In the genomic region with DNA sequence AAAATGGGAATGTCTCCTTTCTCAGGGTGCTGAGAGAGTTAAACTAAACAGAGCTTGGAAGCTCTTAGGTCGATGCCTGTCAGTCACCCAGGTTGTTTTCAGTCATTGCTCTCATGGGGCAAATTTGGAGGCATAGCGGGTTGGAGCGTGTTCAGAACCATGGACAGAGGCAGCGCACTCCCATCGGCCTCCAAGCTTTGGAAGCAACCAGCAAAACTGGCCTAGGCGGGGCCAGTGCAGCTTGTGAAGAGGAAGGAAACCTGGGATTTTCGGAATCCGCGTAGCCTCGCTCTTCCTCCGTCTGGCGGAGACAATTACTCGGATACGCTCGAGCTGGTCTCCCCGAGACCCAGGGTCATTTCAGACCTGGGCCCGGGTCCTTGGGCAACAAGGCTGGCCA, we compare ENCODE assay signal across 8 mouse cellular contexts.
DNase-seq lines count a peak whose midpoint lies in the region; ATAC-seq lines count a peak whose summit lies in the region.

No protein-coding gene starts in this region.

- no peak overlapping the region for H3K27ac ChIP-seq in lung, embryonic 15.5 days

- peak; percentile 6 for DNase-seq in gastrocnemius, adult 18-20 months (ENCODE audit: low spot score)
- DNase-seq in gastrocnemius, adult 8-10 months (ENCODE audit: low spot score in 2 of 2), result no peak
- DNase-seq in adrenal gland, postnatal 4 days (ENCODE audit: low spot score in 2 of 2), result peak; percentile 45 to 48
- DNase-seq in gastrocnemius, postnatal 36 days, result peak; percentile 12 to 20
- DNase-seq in kidney, adult 11 months, result peak; percentile 60
- peak; percentile 66 for DNase-seq in ovary, postnatal 14 days (ENCODE audit: low spot score)

- peaks cover 75% of the 10 kb centered on the region for H3K27me3 ChIP-seq in lung, embryonic 15.5 days

- intact Hi-C loops in gastrocnemius, postnatal 36 days (cut with DNase I), result no loop called here

- H3K4me1 ChIP-seq in lung, embryonic 15.5 days, result peaks cover 5% of the 10 kb centered on the region

- no peak for ATAC-seq in lung, embryonic 15.5 days (ENCODE audit: borderline replicate concordance, extremely low read depth, low FRiP score, low TSS enrichment)
- no peak for ATAC-seq in cerebellum, adult (ENCODE audit: insufficient number of reproducible peaks, low FRiP score, low TSS enrichment)

- peak overlapping the region; percentile 28 for H3K4me2 ChIP-seq in lung, embryonic 15.5 days

- H3K9me3 ChIP-seq in lung, embryonic 15.5 days, result no peaks in the 10 kb centered on the region

- H3K4me3 ChIP-seq in lung, embryonic 15.5 days, result no peak overlapping the region

- H3K36me3 ChIP-seq in lung, embryonic 15.5 days, result no peaks in the 10 kb centered on the region

- no peak overlapping the region for H3K9ac ChIP-seq in lung, embryonic 15.5 days

- WGBS in lung, embryonic 15.5 days, result under 1% methylated on average over 17 of the region's 17 CpGs

Comparison
In these comparisons a context has a peak if more than half of its experiments do, and no peak if none do; other contexts are left out.
1. DNase-seq: peak in gastrocnemius, adult 18-20 months (single experiment), adrenal gland, postnatal 4 days (2 of 2), gastrocnemius, postnatal 36 days (2 of 2), kidney, adult 11 months (single experiment) and ovary, postnatal 14 days (single experiment); none in gastrocnemius, adult 8-10 months (0 of 2).